Comparison of ENCODE assay signal across 8 mouse cellular contexts in genomic region chr17:43018071-43018470, GRCm38 (mm10). TPM values are rescaled to one million over a fixed set of nuclear protein-coding genes. Genes with fewer than 3 reads are reported as not detected.
A peak's percentile ranks its signal among the peaks of the same experiment; 100 is the strongest.
DNase-seq lines count a peak whose midpoint lies in the region; ATAC-seq lines count a peak whose summit lies in the region.

No protein-coding gene starts in this region.

- H3K27ac ChIP-seq in heart, embryonic 13.5 days (replicated peaks), result no peak overlapping the region
- peak overlapping the region; percentile 98 for H3K27ac ChIP-seq in hindbrain, embryonic 14.5 days
- peak overlapping the region; percentile 90 for H3K27ac ChIP-seq in midbrain, embryonic 12.5 days (replicated peaks)

- peaks cover 11% of the 10 kb centered on the region; the same call in 1 of the 2 replicates for H3K4me1 ChIP-seq in heart, embryonic 13.5 days
- peaks cover 14% of the 10 kb centered on the region for H3K4me1 ChIP-seq in hindbrain, embryonic 14.5 days (replicated peaks; ENCODE audit: control insufficient read depth, insufficient read depth, low read length)
- H3K4me1 ChIP-seq in midbrain, embryonic 12.5 days, result peaks cover 8% of the 10 kb centered on the region

- peak overlapping the region; percentile 69 for H3K4me3 ChIP-seq in heart, embryonic 13.5 days
- H3K4me3 ChIP-seq in hindbrain, embryonic 14.5 days (replicated peaks; ENCODE audit: low read length), result peak overlapping the region; percentile 96
- H3K4me3 ChIP-seq in midbrain, embryonic 12.5 days, result peak overlapping the region; percentile 86

- peak overlapping the region; percentile 87 for H3K9ac ChIP-seq in heart, embryonic 13.5 days
- H3K9ac ChIP-seq in hindbrain, embryonic 14.5 days, result peak overlapping the region; percentile 99
- H3K9ac ChIP-seq in midbrain, embryonic 12.5 days (replicated peaks), result peak overlapping the region; percentile 90

- DNase-seq in heart, postnatal 14 days, result no peak
- DNase-seq in embryo, embryonic 11 days, result peak; percentile 20
- DNase-seq in hindbrain, embryonic 14.5 days (ENCODE audit: low spot score), result peak; percentile 50
- no peak for DNase-seq in MN1 (ENCODE audit: low spot score)

- no peak for ATAC-seq in heart, embryonic 13.5 days (ENCODE audit: extremely low read depth, insufficient number of reproducible peaks, low FRiP score, low TSS enrichment)
- no peak for ATAC-seq in hindbrain, embryonic 14.5 days (ENCODE audit: low FRiP score)
- ATAC-seq in midbrain, embryonic 12.5 days (ENCODE audit: low FRiP score, low read depth), result no peak
- no peak for ATAC-seq in inflammation-experienced regulatory T-cells, adult 6 months
- no peak for ATAC-seq in monocyte, adult 5-6 weeks (replicated peaks; ENCODE audit: insufficient number of reproducible peaks, low FRiP score, low TSS enrichment, poor library complexity, severe bottlenecking)

- peaks cover 25% of the 10 kb centered on the region for H3K27me3 ChIP-seq in heart, embryonic 13.5 days (replicated peaks)
- H3K27me3 ChIP-seq in hindbrain, embryonic 14.5 days (ENCODE audit: control insufficient read depth, insufficient read depth, low read length), result 0 out of 2 replicates have a peak, but pooled peaks cover 3% of the 10 kb centered on the region
- no peaks in the 10 kb centered on the region for H3K27me3 ChIP-seq in midbrain, embryonic 12.5 days

- no peaks in the 10 kb centered on the region for H3K36me3 ChIP-seq in heart, embryonic 13.5 days
- peaks cover 27% of the 10 kb centered on the region for H3K36me3 ChIP-seq in hindbrain, embryonic 14.5 days (replicated peaks; ENCODE audit: control insufficient read depth, insufficient read depth)
- no peaks in the 10 kb centered on the region for H3K36me3 ChIP-seq in midbrain, embryonic 12.5 days

- H3K4me2 ChIP-seq in heart, embryonic 13.5 days, result peak overlapping the region; percentile 99
- H3K4me2 ChIP-seq in hindbrain, embryonic 14.5 days (replicated peaks), result peak overlapping the region; percentile 71
- peak overlapping the region; percentile 80 for H3K4me2 ChIP-seq in midbrain, embryonic 12.5 days (replicated peaks)

- intact Hi-C loops in heart, postnatal 14 days (cut with DNase I), result loop anchor here (5.0 kb wide), 1 partner anchor 59 kb away; no protein-coding TSS in a partner anchor

- H3K9me3 ChIP-seq in heart, embryonic 13.5 days, result no peaks in the 10 kb centered on the region
- H3K9me3 ChIP-seq in hindbrain, embryonic 14.5 days (ENCODE audit: control insufficient read depth, low read length), result no peaks in the 10 kb centered on the region
- H3K9me3 ChIP-seq in midbrain, embryonic 12.5 days, result no peaks in the 10 kb centered on the region

RNA-seq across cellular contexts. Expression of gene Tnfrsf21, which starts 1.7 kb away (rescaled TPM):
- polyA plus RNA-seq in heart, embryonic 13.5 days (2015; fragmentation: Nextera tagmentation; extraction: Ambion mirVana), result 9.6 and 10.4 TPM in 2 replicates
- total RNA-seq in heart, postnatal 14 days (2021), result 10 to 100 TPM; 17.6 to 18.6 TPM
- polyA plus RNA-seq in hindbrain, embryonic 14.5 days (2014; fragmentation: Nextera tagmentation; extraction: Ambion mirVana), result 80.7 and 93.0 TPM in 2 replicates
- 35.1 and 39.2 TPM in 2 replicates for polyA plus RNA-seq in midbrain, embryonic 12.5 days (2016; fragmentation: Nextera tagmentation; extraction: Ambion mirVana)
- under 1 TPM in 2 of 3 experiments, not detected in 1; 0.19 to 0.25 TPM for polyA plus RNA-seq in inflammation-experienced regulatory T-cells, adult 6 months (2017; shearing (Covaris generic))
- total RNA-seq in monocyte, adult 5-6 weeks (2017), result 55.9 to 74.6 TPM (median 67.4 TPM) in 3 replicates

Comparison
In these comparisons a context has a peak if more than half of its experiments do, and no peak if none do; other contexts are left out.
1. DNase-seq: peak in embryo, embryonic 11 days (single experiment) and hindbrain, embryonic 14.5 days (single experiment); none in heart, postnatal 14 days (0 of 2) and MN1 (single experiment).
2. Peak in every context shown above with its lines, with median percentiles within 50 percentile points of each other: H3K4me2 ChIP-seq, H3K4me3 ChIP-seq and H3K9ac ChIP-seq.